22 mouse cellular contexts compared by ENCODE assay signal in the genomic region with DNA sequence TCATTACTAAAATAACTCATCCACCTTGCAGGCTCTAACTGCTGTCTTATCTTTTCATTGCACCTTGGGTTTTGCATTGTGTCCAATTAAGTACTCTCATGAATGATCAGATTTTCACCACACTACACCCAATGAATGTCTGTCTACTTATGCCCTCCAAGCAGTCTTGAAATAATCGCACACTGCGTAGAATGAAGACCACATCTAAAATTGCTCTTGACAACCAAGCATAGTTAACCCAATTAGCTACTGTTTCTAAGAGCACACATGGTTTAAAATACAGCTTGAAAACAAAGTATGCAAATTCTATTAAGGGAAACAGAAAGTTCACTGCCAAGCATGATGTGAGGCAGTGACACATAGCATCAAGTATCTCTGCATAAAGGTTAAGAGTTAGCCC.
DNase-seq lines count a peak whose midpoint lies in the region; ATAC-seq and TF ChIP-seq lines count a peak whose summit lies in the region.
"Had no signal": no experiment of that assay in that cellular context is flagged by ENCODE, and none has a peak within 500 bp of the region (broad histone marks: within the 10 kb centered on the region; RNA-seq: fewer than 3 reads in every experiment).

No protein-coding gene starts in this region.

- H3K4me2 ChIP-seq in midbrain, embryonic 13.5 days (replicated peaks) = no peak overlapping the region
- H3K4me2 ChIP-seq in midbrain, postnatal 0 days (ENCODE audit: low read depth, low read length, poor library complexity, severe bottlenecking) = no peak overlapping the region
- no peak overlapping the region for H3K4me2 ChIP-seq in forebrain, embryonic 12.5 days
- H3K4me2 ChIP-seq: embryonic facial prominence, embryonic 13.5 days; heart, embryonic 13.5 days; hindbrain, embryonic 12.5 days had no signal

- H3K36me3 ChIP-seq in midbrain, embryonic 13.5 days = no peaks in the 10 kb centered on the region
- no peaks in the 10 kb centered on the region for H3K36me3 ChIP-seq in midbrain, postnatal 0 days (ENCODE audit: insufficient read depth, low read length)
- H3K36me3 ChIP-seq in forebrain, embryonic 12.5 days (replicated peaks) = no peaks in the 10 kb centered on the region
- H3K36me3 ChIP-seq: embryonic facial prominence, embryonic 13.5 days; heart, embryonic 13.5 days; hindbrain, embryonic 12.5 days had no signal

- no peak for DNase-seq in layer of hippocampus, adult 2 months (ENCODE audit: low spot score in 2 of 2)
- DNase-seq in layer of hippocampus, postnatal 10 days (ENCODE audit: low spot score in 2 of 2) = no peak
- no peak for DNase-seq in midbrain, postnatal 0 days (ENCODE audit: low spot score)
- DNase-seq in brain, embryonic 14.5 days (ENCODE audit: low read depth) = peak; percentile 44
- DNase-seq in retina, postnatal 1 day = peak; percentile 81
- no peak for DNase-seq in heart, postnatal 36 days
- DNase-seq: adrenal gland, adult 8-10 months; adrenal gland, postnatal 36 days; cerebellum, adult 11 months; cerebellum, adult 8-10 months; cerebellum, postnatal 25 days; gastrocnemius, adult 2 months; gastrocnemius, postnatal 36 days; heart, adult 11 months; heart, postnatal 4 days had no signal

- intact Hi-C loops in heart, postnatal 36 days (cut with DNase I) = no loop called here

- H3K9me3 ChIP-seq in midbrain, embryonic 13.5 days = no peaks in the 10 kb centered on the region
- H3K9me3 ChIP-seq in midbrain, postnatal 0 days (ENCODE audit: low read length) = no peaks in the 10 kb centered on the region
- H3K9me3 ChIP-seq in forebrain, embryonic 12.5 days = no peaks in the 10 kb centered on the region
- H3K9me3 ChIP-seq: embryonic facial prominence, embryonic 13.5 days; heart, embryonic 13.5 days; hindbrain, embryonic 12.5 days had no signal

- ATAC-seq in midbrain, embryonic 13.5 days = peak; percentile 68
- no peak for ATAC-seq in midbrain, postnatal 0 days (ENCODE audit: low FRiP score)
- ATAC-seq in forebrain, embryonic 12.5 days (ENCODE audit: low FRiP score) = no peak
- ATAC-seq: forebrain, embryonic 14.5 days; hindbrain, embryonic 16.5 days had no signal

- no peak overlapping the region for H3K9ac ChIP-seq in midbrain, embryonic 13.5 days (replicated peaks)
- H3K9ac ChIP-seq in midbrain, postnatal 0 days (replicated peaks; ENCODE audit: low read length, poor library complexity, severe bottlenecking) = no peak overlapping the region
- H3K9ac ChIP-seq in forebrain, embryonic 12.5 days = no peak overlapping the region
- H3K9ac ChIP-seq: embryonic facial prominence, embryonic 13.5 days; heart, embryonic 13.5 days; hindbrain, embryonic 12.5 days had no signal

- H3K4me3 ChIP-seq in layer of hippocampus, adult 2 months = no peak overlapping the region
- H3K4me3 ChIP-seq in midbrain, embryonic 13.5 days (replicated peaks) = no peak overlapping the region
- no peak overlapping the region for H3K4me3 ChIP-seq in midbrain, postnatal 0 days (ENCODE audit: low read depth, low read length)
- no peak overlapping the region for H3K4me3 ChIP-seq in forebrain, embryonic 12.5 days (replicated peaks)
- H3K4me3 ChIP-seq: embryonic facial prominence, embryonic 13.5 days; gastrocnemius, adult 2 months; heart, embryonic 13.5 days; hindbrain, embryonic 12.5 days had no signal

- no peak for TF ChIP-seq POLR2A in brain, embryonic 14.5 days (IDR thresholded peaks at IDR 0.05; ENCODE audit: borderline replicate concordance, extremely low read depth, insufficient read depth, insufficient read length, poor library complexity, severe bottlenecking)

- H3K27ac ChIP-seq in layer of hippocampus, adult 2 months = peak overlapping the region; percentile 25; the same call in 1 of the 2 replicates
- H3K27ac ChIP-seq in midbrain, embryonic 13.5 days = no peak overlapping the region
- H3K27ac ChIP-seq in midbrain, postnatal 0 days (ENCODE audit: low read depth, low read length) = no peak overlapping the region
- no peak overlapping the region for H3K27ac ChIP-seq in forebrain, embryonic 12.5 days
- H3K27ac ChIP-seq: embryonic facial prominence, embryonic 13.5 days; gastrocnemius, adult 2 months; heart, embryonic 13.5 days; hindbrain, embryonic 12.5 days had no signal

- no peaks in the 10 kb centered on the region; the same call in 1 of the 2 replicates for H3K4me1 ChIP-seq in midbrain, embryonic 13.5 days (replicated peaks)
- no peaks in the 10 kb centered on the region for H3K4me1 ChIP-seq in midbrain, postnatal 0 days (ENCODE audit: insufficient read depth, low read length)
- no peaks in the 10 kb centered on the region for H3K4me1 ChIP-seq in forebrain, embryonic 12.5 days
- H3K4me1 ChIP-seq: embryonic facial prominence, embryonic 13.5 days; heart, embryonic 13.5 days; hindbrain, embryonic 12.5 days had no signal

- H3K27me3 ChIP-seq in midbrain, embryonic 13.5 days = no peaks in the 10 kb centered on the region
- no peaks in the 10 kb centered on the region for H3K27me3 ChIP-seq in midbrain, postnatal 0 days (ENCODE audit: insufficient read depth, low read length)
- no peaks in the 10 kb centered on the region for H3K27me3 ChIP-seq in forebrain, embryonic 12.5 days
- H3K27me3 ChIP-seq: embryonic facial prominence, embryonic 13.5 days; heart, embryonic 13.5 days; hindbrain, embryonic 12.5 days had no signal

- TF ChIP-seq CTCF in layer of hippocampus, adult 2 months (conservative IDR thresholded peaks at IDR 0.05) = no peak
- TF ChIP-seq CTCF in midbrain, postnatal 0 days (IDR thresholded peaks at IDR 0.05) = no peak
- TF ChIP-seq CTCF in brain, embryonic 14.5 days (IDR thresholded peaks at IDR 0.05; ENCODE audit: borderline replicate concordance, extremely low read depth, insufficient read depth, insufficient read length) = no peak

- WGBS in midbrain, embryonic 13.5 days = 54% methylated on average over 2 of the region's 2 CpGs
- WGBS in midbrain, postnatal 0 days = 43% methylated on average over 2 of the region's 2 CpGs
- 91% methylated on average over 2 of the region's 2 CpGs for WGBS in forebrain, embryonic 12.5 days

Comparison
In these comparisons a context has a peak if more than half of its experiments do, and no peak if none do; other contexts are left out.
1. DNase-seq: peak in brain, embryonic 14.5 days (single experiment) and retina, postnatal 1 day (single experiment); none in layer of hippocampus, adult 2 months (0 of 2), layer of hippocampus, postnatal 10 days (0 of 2), midbrain, postnatal 0 days (single experiment) and heart, postnatal 36 days (0 of 2).